Mouse (Mus musculus): ENCODE results near the gene Rasal2. TPM values are rescaled to one million over a fixed set of nuclear protein-coding genes. Genes with fewer than 3 reads are reported as not detected.
A peak's percentile ranks its signal among the peaks of the same experiment; 100 is the strongest.

Rasal2 gene
- polyA plus RNA-seq, 1 experiment from 2014 or later: 42.4 TPM

DNA sequence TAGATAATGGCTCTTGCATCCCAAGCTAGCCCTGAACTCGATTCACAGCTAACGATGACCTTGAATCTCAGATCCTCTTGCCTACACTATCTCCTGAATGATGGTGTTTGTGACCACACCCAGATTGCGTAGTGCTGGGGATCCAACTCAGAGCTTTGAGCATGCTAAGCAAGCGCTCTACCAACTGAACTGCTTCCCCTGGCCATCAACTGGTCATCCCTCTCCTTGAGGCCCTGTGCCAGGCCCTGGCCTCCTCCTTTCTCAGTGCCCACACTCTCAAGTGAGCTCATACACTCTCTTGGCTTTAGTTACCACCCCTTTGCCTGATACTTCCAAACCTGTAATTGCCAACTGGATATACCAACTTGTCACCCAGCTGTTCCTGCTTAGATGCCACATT lies 22.0 kb upstream of the Rasal2 start:
- no peak overlapping the region for H3K4me2 ChIP-seq
- peaks cover 3% of the 10 kb centered on the region; the same call in 1 of the 2 replicates for H3K4me1 ChIP-seq (replicated peaks)
- no peak for ATAC-seq (ENCODE audit: low FRiP score, low read depth)
- no peaks in the 10 kb centered on the region for H3K27me3 ChIP-seq
- no peak overlapping the region for H3K27ac ChIP-seq (replicated peaks)
- no peaks in the 10 kb centered on the region for H3K9me3 ChIP-seq
- H3K4me3 ChIP-seq: no peak overlapping the region
- WGBS: 97% methylated on average over 4 of the region's 4 CpGs
- no peak overlapping the region for H3K9ac ChIP-seq
- no peaks in the 10 kb centered on the region for H3K36me3 ChIP-seq

DNA sequence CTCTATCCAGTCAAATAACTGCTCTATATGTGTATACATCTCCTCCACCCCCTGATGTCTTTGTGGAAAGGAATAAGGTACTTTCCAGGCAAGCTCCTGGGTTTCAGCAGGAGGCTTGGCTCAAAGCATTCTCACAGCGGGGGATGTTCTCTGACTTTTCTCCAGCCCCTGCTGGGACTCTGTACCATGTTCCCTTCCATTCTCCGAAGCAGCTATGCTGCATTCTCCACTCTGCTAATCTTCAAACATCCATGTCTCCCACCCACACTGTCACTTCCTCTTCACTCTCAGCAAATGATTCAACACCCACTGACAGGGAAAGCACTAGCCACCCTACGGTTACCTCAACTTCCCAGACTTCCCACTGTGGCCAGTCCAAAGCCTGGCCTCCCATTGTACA lies 20.9 kb upstream of the Rasal2 start:
- H3K36me3 ChIP-seq: no peaks in the 10 kb centered on the region
- no peak overlapping the region for H3K4me2 ChIP-seq
- H3K4me3 ChIP-seq: no peak overlapping the region
- H3K27ac ChIP-seq (replicated peaks): no peak overlapping the region
- H3K9me3 ChIP-seq: no peaks in the 10 kb centered on the region
- H3K9ac ChIP-seq: no peak overlapping the region
- H3K4me1 ChIP-seq (replicated peaks): no peaks in the 10 kb centered on the region
- 44% methylated on average over 3 of the region's 3 CpGs for WGBS
- no peaks in the 10 kb centered on the region for H3K27me3 ChIP-seq
- ATAC-seq (ENCODE audit: low FRiP score, low read depth): no peak

DNA sequence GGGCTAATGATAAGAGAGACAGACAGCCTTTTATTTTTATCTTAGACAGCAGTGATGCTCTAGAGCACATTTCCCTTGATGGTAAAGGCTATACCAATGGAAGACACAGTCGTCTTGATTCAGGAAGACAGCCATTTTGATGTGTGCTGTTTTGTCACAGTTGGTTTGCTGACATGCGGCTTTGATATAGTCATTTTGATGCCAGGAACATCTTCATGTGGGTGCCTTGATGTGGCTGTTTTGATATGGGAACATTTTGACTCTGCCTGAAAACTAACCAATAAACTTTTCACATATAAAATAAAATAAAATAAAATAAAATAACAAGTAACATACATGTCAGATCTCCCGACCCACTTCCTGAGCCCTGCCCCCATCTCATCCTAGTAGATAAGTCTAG lies 16.0 kb upstream of the Rasal2 start:
- Histone ChIP-seq H3K9ac (no peak overlapping the region), H3K4me1 (replicated peaks) (peaks cover 6% of the 10 kb centered on the region), H3K4me3 (no peak overlapping the region), H3K27me3 (no peaks in the 10 kb centered on the region), H3K9me3 (no peaks in the 10 kb centered on the region), H3K36me3 (no peaks in the 10 kb centered on the region), H3K4me2 (no peak overlapping the region), H3K27ac (replicated peaks) (no peak overlapping the region)
- no peak for ATAC-seq (ENCODE audit: low FRiP score, low read depth)
- 95% methylated on average over 3 of the region's 3 CpGs for WGBS

DNA sequence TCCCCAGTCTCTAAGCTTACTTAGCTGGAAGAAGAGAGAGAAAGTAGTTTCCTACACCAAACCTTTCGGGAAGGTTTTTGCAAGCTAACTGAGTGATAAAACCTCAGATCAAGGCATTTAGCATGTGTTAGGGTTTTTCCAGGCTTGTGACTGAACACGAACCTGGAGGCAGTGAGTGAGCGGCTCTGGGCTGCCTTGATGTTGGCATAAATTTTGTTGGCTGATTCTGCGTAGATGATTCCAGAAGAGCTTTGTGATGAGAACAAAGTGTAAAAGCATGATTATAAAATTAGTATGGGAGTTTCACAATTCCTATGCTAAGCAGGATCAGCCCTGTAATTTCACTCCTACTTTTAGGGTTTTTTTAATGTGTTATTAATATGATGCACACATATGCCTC lies 15.2 kb upstream of the Rasal2 start:
- Histone ChIP-seq H3K9ac (no peak overlapping the region), H3K4me1 (replicated peaks) (peaks cover 6% of the 10 kb centered on the region), H3K36me3 (no peaks in the 10 kb centered on the region), H3K9me3 (no peaks in the 10 kb centered on the region), H3K27ac (replicated peaks) (no peak overlapping the region), H3K4me3 (no peak overlapping the region), H3K4me2 (no peak overlapping the region), H3K27me3 (no peaks in the 10 kb centered on the region)
- WGBS: 96% methylated on average over 4 of the region's 4 CpGs
- no peak for ATAC-seq (ENCODE audit: low FRiP score, low read depth)

DNA sequence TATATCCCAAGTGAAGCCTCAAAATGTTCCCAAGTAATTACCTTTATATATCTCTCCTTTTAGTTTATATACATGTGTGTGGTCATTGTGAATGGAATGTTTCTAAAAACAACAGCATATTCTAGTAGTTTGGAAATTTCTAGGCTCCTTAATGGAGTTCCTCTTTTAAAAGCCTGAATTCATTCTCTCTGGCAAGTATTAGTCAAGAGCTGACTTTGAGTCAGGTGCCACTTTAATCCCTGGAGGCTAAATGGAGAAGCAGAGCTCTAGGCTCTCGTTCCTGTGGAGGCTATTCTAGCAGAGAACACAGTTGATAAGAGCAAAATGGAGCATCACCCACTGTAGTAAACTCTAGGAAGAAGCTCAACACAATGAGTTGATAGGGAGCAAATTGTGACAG lies 14.5 kb upstream of the Rasal2 start:
- 70% methylated on average over 1 of the region's 1 CpGs for WGBS
- Histone ChIP-seq H3K9ac (no peak overlapping the region), H3K4me3 (no peak overlapping the region), H3K4me1 (replicated peaks) (peaks cover 6% of the 10 kb centered on the region), H3K4me2 (no peak overlapping the region), H3K27ac (replicated peaks) (no peak overlapping the region), H3K36me3 (no peaks in the 10 kb centered on the region), H3K27me3 (no peaks in the 10 kb centered on the region), H3K9me3 (no peaks in the 10 kb centered on the region)
- ATAC-seq (ENCODE audit: low FRiP score, low read depth): no peak

DNA sequence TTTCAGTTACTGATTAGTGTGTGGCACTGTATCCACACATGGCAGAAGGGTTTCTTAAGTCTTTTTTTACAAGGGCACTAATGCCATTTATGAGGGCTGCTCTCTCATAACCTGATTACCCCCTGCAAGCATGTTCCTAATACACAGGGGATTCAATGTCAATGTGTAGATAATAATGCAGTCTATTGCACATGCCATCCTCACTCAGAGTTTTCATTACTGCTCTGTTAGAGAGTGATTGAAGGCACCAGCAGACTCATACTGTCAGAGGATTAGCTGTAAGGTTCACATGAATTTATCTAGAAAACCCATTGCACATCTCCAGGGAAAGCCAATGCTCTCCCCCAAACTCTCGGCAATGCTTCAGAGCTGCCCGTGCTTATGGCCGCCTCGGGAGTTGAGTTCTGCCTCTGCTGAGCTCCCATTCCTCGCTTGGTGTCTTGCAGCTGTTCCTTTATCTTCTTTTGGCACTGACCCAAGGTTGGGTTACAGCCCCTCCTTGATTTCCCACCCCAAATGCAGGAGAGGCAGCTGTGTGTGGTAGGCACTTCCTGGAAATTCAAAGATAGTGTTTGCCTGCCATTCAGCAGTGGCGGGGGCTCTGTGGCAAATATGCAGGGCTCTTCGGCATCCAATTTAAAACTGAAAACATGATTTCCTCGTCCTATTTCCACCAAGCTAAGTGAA lies 13.5 kb upstream of the Rasal2 start:
- ATAC-seq (ENCODE audit: low FRiP score, low read depth): no peak
- WGBS: 34% methylated on average over 8 of the region's 8 CpGs
- H3K4me3 ChIP-seq: no peak overlapping the region
- no peaks in the 10 kb centered on the region for H3K9me3 ChIP-seq
- no peaks in the 10 kb centered on the region for H3K27me3 ChIP-seq
- H3K9ac ChIP-seq: no peak overlapping the region
- H3K4me1 ChIP-seq (replicated peaks): peaks cover 6% of the 10 kb centered on the region
- H3K4me2 ChIP-seq: peak overlapping the region; percentile 28
- H3K36me3 ChIP-seq: no peaks in the 10 kb centered on the region
- no peak overlapping the region for H3K27ac ChIP-seq (replicated peaks)

DNA sequence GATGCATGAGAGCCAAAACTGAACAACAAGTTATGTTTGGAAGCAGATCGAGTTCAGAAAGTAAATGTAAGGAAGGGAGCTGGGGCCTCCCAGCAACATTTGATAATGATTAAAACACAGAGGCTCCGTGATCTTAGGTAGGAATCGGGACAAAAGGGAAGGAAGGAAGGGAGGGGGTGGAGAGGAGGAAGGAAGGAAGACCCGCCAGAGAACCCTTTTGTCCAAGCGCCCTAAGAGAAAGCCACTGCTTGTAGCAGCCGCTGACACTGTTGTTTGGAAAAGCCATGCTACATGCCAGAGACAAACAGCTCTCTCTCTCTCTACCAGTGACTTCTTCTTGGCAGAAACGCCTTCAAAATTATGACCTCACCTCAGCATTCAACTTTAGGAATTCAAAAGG lies 5.5 kb upstream of the Rasal2 start:
- Histone ChIP-seq H3K9ac (no peak overlapping the region), H3K4me3 (no peak overlapping the region), H3K36me3 (peaks cover 5% of the 10 kb centered on the region; the same call in 1 of the 2 replicates), H3K27ac (replicated peaks) (no peak overlapping the region; the same call in 1 of the 2 replicates), H3K9me3 (no peaks in the 10 kb centered on the region), H3K4me2 (no peak overlapping the region), H3K27me3 (no peaks in the 10 kb centered on the region), H3K4me1 (replicated peaks) (peaks cover 5% of the 10 kb centered on the region; the same call in 1 of the 2 replicates)
- WGBS: 33% methylated on average over 7 of the region's 7 CpGs
- no peak for ATAC-seq (ENCODE audit: low FRiP score, low read depth)

DNA sequence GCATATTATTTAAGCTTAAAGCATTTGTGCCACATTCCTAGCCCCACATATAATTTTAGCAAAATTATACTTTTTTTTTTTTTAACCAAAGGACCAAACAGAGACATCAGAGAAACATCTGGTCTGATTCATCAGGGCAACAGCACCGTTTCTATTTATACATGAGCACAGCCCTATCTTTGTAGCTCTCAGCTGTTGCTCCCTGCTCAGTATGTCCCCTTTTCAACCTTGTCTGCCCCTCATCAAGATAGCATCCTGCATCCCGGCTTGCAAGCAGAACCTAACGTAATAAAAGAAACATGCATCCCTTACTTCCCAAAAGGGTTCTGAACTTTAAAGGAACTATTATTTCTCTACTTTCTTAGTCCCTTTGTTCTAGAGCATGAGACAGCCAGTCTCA lies 5.0 kb upstream of the Rasal2 start:
- H3K9ac ChIP-seq: no peak overlapping the region
- no peak for ATAC-seq (ENCODE audit: low FRiP score, low read depth)
- no peak overlapping the region for H3K4me2 ChIP-seq
- H3K36me3 ChIP-seq: peaks cover 5% of the 10 kb centered on the region; the same call in 1 of the 2 replicates
- H3K9me3 ChIP-seq: no peaks in the 10 kb centered on the region
- 57% methylated on average over 3 of the region's 3 CpGs for WGBS
- peaks cover 5% of the 10 kb centered on the region; the same call in 1 of the 2 replicates for H3K4me1 ChIP-seq (replicated peaks)
- H3K27me3 ChIP-seq: no peaks in the 10 kb centered on the region
- H3K27ac ChIP-seq (replicated peaks): no peak overlapping the region; the same call in 1 of the 2 replicates
- H3K4me3 ChIP-seq: no peak overlapping the region

DNA sequence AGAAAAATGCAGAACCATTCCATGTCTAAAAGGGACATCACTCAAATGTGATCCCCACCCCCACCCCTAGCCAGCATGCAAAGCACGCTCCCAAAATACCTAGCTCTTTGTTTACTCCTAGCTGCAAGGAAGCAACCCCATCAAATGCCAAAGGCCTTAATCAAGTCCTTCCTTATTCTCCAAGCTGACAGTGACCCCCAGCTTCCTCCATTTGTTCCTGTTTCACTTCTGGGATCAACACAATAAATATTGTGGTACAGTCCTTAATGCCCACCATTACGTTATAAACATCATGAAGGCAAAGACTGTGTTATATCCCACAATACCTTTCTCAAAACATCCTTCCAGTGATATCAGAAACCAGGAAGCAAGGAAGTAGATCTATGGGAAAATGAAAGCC lies 4.2 kb upstream of the Rasal2 start:
- no peak overlapping the region for H3K9ac ChIP-seq
- H3K27ac ChIP-seq (replicated peaks): no peak overlapping the region
- ATAC-seq (ENCODE audit: low FRiP score, low read depth): no peak
- no peak overlapping the region for H3K4me2 ChIP-seq
- no peaks in the 10 kb centered on the region for H3K9me3 ChIP-seq
- H3K4me3 ChIP-seq: no peak overlapping the region
- WGBS: 85% methylated on average over 2 of the region's 2 CpGs
- H3K36me3 ChIP-seq: peaks cover 5% of the 10 kb centered on the region; the same call in 1 of the 2 replicates
- peaks cover 5% of the 10 kb centered on the region; the same call in 1 of the 2 replicates for H3K4me1 ChIP-seq (replicated peaks)
- H3K27me3 ChIP-seq: no peaks in the 10 kb centered on the region

DNA sequence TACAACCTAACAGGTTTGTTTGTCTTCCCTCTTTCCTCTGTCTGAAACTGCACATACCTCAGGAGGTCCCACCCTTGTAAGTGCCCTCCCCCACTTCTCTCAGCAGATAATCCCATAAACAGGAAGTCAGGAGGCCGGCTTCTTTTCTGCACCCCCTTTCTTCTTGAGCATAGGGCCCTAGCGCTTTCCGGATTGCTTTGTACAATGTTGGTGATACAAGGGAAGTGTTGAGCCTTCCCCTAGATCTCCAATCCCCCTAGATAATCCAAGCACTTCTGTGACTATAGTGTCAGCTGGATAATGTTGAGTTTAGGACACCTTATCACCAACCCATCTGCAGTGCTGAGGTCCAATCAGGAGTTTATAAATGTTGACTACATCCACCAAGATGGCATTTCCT lies 3.4 kb upstream of the Rasal2 start:
- 85% methylated on average over 3 of the region's 3 CpGs for WGBS
- H3K36me3 ChIP-seq: peaks cover 5% of the 10 kb centered on the region; the same call in 1 of the 2 replicates
- no peak overlapping the region for H3K4me3 ChIP-seq
- H3K4me2 ChIP-seq: no peak overlapping the region
- no peak for ATAC-seq (ENCODE audit: low FRiP score, low read depth)
- no peak overlapping the region for H3K9ac ChIP-seq
- H3K27ac ChIP-seq (replicated peaks): no peak overlapping the region
- peaks cover 13% of the 10 kb centered on the region for H3K4me1 ChIP-seq (replicated peaks)
- no peaks in the 10 kb centered on the region for H3K27me3 ChIP-seq
- H3K9me3 ChIP-seq: no peaks in the 10 kb centered on the region

DNA sequence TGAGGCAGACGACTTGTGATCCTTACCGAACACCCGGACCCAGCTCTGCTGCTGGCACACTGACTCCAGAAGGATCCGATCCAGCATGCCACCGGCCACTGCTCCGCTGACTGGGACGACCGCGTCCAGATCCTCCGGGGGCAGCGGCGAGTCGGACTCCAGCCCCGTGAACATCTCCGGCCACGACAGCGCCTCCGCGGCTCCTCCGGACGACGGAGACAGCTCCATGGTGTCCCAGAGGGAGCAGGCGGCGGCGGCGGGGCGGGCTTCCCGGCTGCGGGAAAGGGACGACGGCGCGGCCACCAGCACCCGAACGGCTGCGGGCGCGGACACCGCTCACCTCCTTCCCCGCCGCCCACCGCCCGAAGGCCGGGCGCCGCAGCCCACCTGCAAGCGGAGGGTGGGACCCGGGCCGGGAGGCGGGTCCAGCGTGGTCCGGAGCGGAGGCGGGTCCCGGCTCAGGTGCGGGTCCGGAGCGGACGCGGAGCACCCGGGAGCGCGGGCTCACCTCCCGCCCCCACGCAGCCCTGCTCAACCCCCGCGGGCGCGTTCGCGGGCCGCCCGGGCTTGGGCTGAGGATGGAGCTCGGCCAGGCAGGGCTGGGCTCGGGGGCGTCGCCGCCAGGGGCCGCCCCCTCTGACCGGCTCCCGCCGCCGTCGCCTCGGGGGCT lies 549 bp downstream of the Rasal2 start:
- WGBS: under 1% methylated on average over 59 of the region's 85 CpGs
- Histone ChIP-seq H3K27ac (replicated peaks) (peak overlapping the region; percentile 97), H3K36me3 (no peaks in the 10 kb centered on the region)

DNA sequence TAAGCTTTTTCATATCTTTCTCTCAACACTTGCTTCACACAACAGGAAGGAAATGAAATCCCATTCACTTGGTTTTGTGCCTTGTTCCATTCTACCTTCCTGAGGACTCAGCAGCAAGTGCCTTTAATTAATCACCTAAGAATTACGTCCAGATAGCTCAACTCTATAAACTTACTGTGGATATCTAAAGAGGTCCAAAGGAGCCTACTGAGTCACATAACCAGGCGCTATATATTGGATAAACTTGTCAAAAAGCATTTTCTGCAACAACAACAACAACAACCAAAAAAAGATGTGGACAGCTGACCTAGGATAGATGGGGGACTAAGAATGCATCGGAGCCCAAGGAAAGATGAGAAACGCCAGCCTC lies 1.1 kb downstream of the Rasal2 start:
- Histone ChIP-seq H3K4me1 (replicated peaks) (peaks cover 21% of the 10 kb centered on the region), H3K4me3 (peak overlapping the region; percentile 96)
- 0% methylated on average over 4 of the region's 4 CpGs for WGBS

More for the DNA sequence above, 549 bp downstream of the Rasal2 start:
- peaks cover 21% of the 10 kb centered on the region for H3K4me1 ChIP-seq (replicated peaks)
- H3K4me3 ChIP-seq: peak overlapping the region; percentile 96
- ATAC-seq (ENCODE audit: low FRiP score, low read depth): peak; percentile 87
- H3K9ac ChIP-seq: peak overlapping the region; percentile 81
- H3K4me2 ChIP-seq: peak overlapping the region; percentile 87
- no peaks in the 10 kb centered on the region for H3K9me3 ChIP-seq
- H3K27me3 ChIP-seq: no peaks in the 10 kb centered on the region

More for the DNA sequence above, 1.1 kb downstream of the Rasal2 start:
- Histone ChIP-seq H3K9me3 (no peaks in the 10 kb centered on the region), H3K27me3 (no peaks in the 10 kb centered on the region), H3K27ac (replicated peaks) (peak overlapping the region; percentile 97), H3K4me2 (peak overlapping the region; percentile 87), H3K36me3 (no peaks in the 10 kb centered on the region), H3K9ac (peak overlapping the region; percentile 81)
- ATAC-seq (ENCODE audit: low FRiP score, low read depth): no peak

Measured in hindbrain, embryonic 15.5 days (tissue).